Mouse (Mus musculus): ENCODE measurements around the gene Mtus2. TPM values are rescaled to one million over a fixed set of nuclear protein-coding genes. Genes with fewer than 3 reads are reported as not detected.

Gene Mtus2
- total and polyA plus RNA-seq, 3 experiments, result 0.08 TPM; not detected in 2

GRCm38 (mm10) chr5:148236616-148237015 is 279.5 kb downstream of the Mtus2 start:
- DNase-seq (ENCODE audit: low read depth, low spot score), result no peak
- Histone ChIP-seq H3K9ac (ENCODE audit: control insufficient read depth, low read depth, low read length, poor library complexity, severe bottlenecking) (no peak overlapping the region), H3K4me3 (ENCODE audit: control insufficient read depth in 1 of 2, insufficient read depth in 1 of 2, low read depth in 2 of 2, low read length in 2 of 2) (no peak overlapping the region), H3K4me1 (ENCODE audit: control insufficient read depth in 1 of 2, insufficient read depth in 2 of 2, low read length in 2 of 2) (no peaks in the 10 kb centered on the region), H3K79me2 (ENCODE audit: control insufficient read depth, insufficient read depth, low read length, poor library complexity) (no peaks in the 10 kb centered on the region), H3K27ac (ENCODE audit: control insufficient read depth, low read depth, low read length) (no peak overlapping the region), H3K9me3 (replicated peaks; ENCODE audit: insufficient read depth, low read length) (no peaks in the 10 kb centered on the region), H3K27me3 (ENCODE audit: control insufficient read depth in 1 of 2, insufficient read depth in 2 of 2, low read length in 2 of 2) (no peaks in the 10 kb centered on the region), H3K36me3 (ENCODE audit: control insufficient read depth in 1 of 2, insufficient read depth in 2 of 2, low read length in 2 of 2) (no peaks in the 10 kb centered on the region)
- TF ChIP-seq E2F4 (IDR thresholded peaks at IDR 0.05; ENCODE audit: borderline replicate concordance, low read depth, low read length), result no peak
- TF ChIP-seq RAD21 (IDR thresholded peaks at IDR 0.05; ENCODE audit: low read depth, low read length), result no peak
- TF ChIP-seq TBP (IDR thresholded peaks at IDR 0.05; ENCODE audit: low read depth, low read length), result no peak
- TF ChIP-seq POLR2A (IDR thresholded peaks at IDR 0.05; ENCODE audit: control insufficient read depth in 1 of 2, insufficient read depth in 1 of 2, low read depth in 1 of 2, low read length in 2 of 2, poor library complexity in 1 of 2), result no peak
- no peak for TF ChIP-seq ETS1 (IDR thresholded peaks at IDR 0.05; ENCODE audit: low read depth, low read length)
- TF ChIP-seq JUND (IDR thresholded peaks at IDR 0.05; ENCODE audit: low read depth, low read length), result no peak
- TF ChIP-seq CTCF (IDR thresholded peaks at IDR 0.05 in 2 of 3, conservative IDR thresholded peaks at IDR 0.05 in 1 of 3; ENCODE audit: control insufficient read depth in 1 of 3, insufficient read depth in 1 of 3, low read depth in 2 of 3, low read length in 3 of 3, poor library complexity in 1 of 3, severe bottlenecking in 1 of 3), result no peak
- no peak for TF ChIP-seq EP300 (IDR thresholded peaks at IDR 0.05; ENCODE audit: low read depth in 1 of 2, low read length in 2 of 2)
- no peak for TF ChIP-seq POLR2AphosphoS2 (IDR thresholded peaks at IDR 0.05; ENCODE audit: low read length)
- TF ChIP-seq MEF2A (IDR thresholded peaks at IDR 0.05; ENCODE audit: extremely low read depth, insufficient replicate concordance, low read depth, low read length, poor library complexity, severe bottlenecking), result no peak
- TF ChIP-seq BHLHE40 (IDR thresholded peaks at IDR 0.05; ENCODE audit: borderline replicate concordance, low read depth, low read length), result no peak
- no peak for TF ChIP-seq ZNF384 (IDR thresholded peaks at IDR 0.05; ENCODE audit: low read depth, low read length)
- TF ChIP-seq GABPA (IDR thresholded peaks at IDR 0.05; ENCODE audit: low read depth, low read length), result no peak

- DNase-seq (ENCODE audit: low read depth, low spot score), result peak; percentile 48
- Histone ChIP-seq H3K9me3 (replicated peaks; ENCODE audit: insufficient read depth, low read length) (no peaks in the 10 kb centered on the region), H3K27ac (ENCODE audit: control insufficient read depth, low read depth, low read length) (no peak overlapping the region), H3K9ac (ENCODE audit: control insufficient read depth, low read depth, low read length, poor library complexity, severe bottlenecking) (no peak overlapping the region), H3K4me1 (ENCODE audit: control insufficient read depth in 1 of 2, insufficient read depth in 2 of 2, low read length in 2 of 2) (no peaks in the 10 kb centered on the region), H3K27me3 (ENCODE audit: control insufficient read depth in 1 of 2, insufficient read depth in 2 of 2, low read length in 2 of 2) (no peaks in the 10 kb centered on the region), H3K4me3 (ENCODE audit: control insufficient read depth in 1 of 2, insufficient read depth in 1 of 2, low read depth in 2 of 2, low read length in 2 of 2) (no peak overlapping the region), H3K36me3 (ENCODE audit: control insufficient read depth in 1 of 2, insufficient read depth in 2 of 2, low read length in 2 of 2) (no peaks in the 10 kb centered on the region), H3K79me2 (ENCODE audit: control insufficient read depth, insufficient read depth, low read length, poor library complexity) (no peaks in the 10 kb centered on the region)
- TF ChIP-seq TAL1 (IDR thresholded peaks at IDR 0.05; ENCODE audit: low read length) (no peak), MAFK (IDR thresholded peaks at IDR 0.05; ENCODE audit: borderline replicate concordance, low read depth, low read length) (no peak), E2F4 (IDR thresholded peaks at IDR 0.05; ENCODE audit: borderline replicate concordance, low read depth, low read length) (no peak), ZKSCAN1 (IDR thresholded peaks at IDR 0.05; ENCODE audit: low read depth, low read length) (no peak), USF2 (IDR thresholded peaks at IDR 0.05; ENCODE audit: borderline replicate concordance in 1 of 2, insufficient read depth in 1 of 2, low read depth in 1 of 2, low read length in 2 of 2) (no peak), MEF2A (IDR thresholded peaks at IDR 0.05; ENCODE audit: extremely low read depth, insufficient replicate concordance, low read depth, low read length, poor library complexity, severe bottlenecking) (no peak), TBP (IDR thresholded peaks at IDR 0.05; ENCODE audit: low read depth, low read length) (no peak), ZC3H11A (IDR thresholded peaks at IDR 0.05; ENCODE audit: low read depth, low read length) (peak; percentile 46; the same call in 1 of the 2 replicates), JUND (IDR thresholded peaks at IDR 0.05; ENCODE audit: low read depth, low read length) (no peak), CHD2 (IDR thresholded peaks at IDR 0.05; ENCODE audit: low read length) (no peak), RAD21 (IDR thresholded peaks at IDR 0.05; ENCODE audit: low read depth, low read length) (peak; percentile 72), SIN3A (IDR thresholded peaks at IDR 0.05; ENCODE audit: low read length) (no peak), CTCF (IDR thresholded peaks at IDR 0.05 in 2 of 3, conservative IDR thresholded peaks at IDR 0.05 in 1 of 3; ENCODE audit: control insufficient read depth in 1 of 3, insufficient read depth in 1 of 3, low read depth in 2 of 3, low read length in 3 of 3, poor library complexity in 1 of 3, severe bottlenecking in 1 of 3) (peak; percentile 6 to 74 (median 55); a peak in 5 of 6 replicates), MYB (IDR thresholded peaks at IDR 0.05; ENCODE audit: low read depth, low read length) (no peak), UBTF (IDR thresholded peaks at IDR 0.05; ENCODE audit: borderline replicate concordance, insufficient read depth, low read depth, low read length) (no peak), SMC3 (IDR thresholded peaks at IDR 0.05; ENCODE audit: low read depth, low read length) (peak; percentile 68), RCOR1 (IDR thresholded peaks at IDR 0.05; ENCODE audit: low read depth, low read length) (no peak), HCFC1 (IDR thresholded peaks at IDR 0.05; ENCODE audit: low read depth, low read length) (no peak)
Observed at GRCm38 (mm10) chr5:148239067-148239466, 281.9 kb downstream of the Mtus2 start.
